Mouse (Mus musculus): Measurements from ENCODE around the gene Mup6. TPM values are rescaled to one million over a fixed set of nuclear protein-coding genes. Genes with fewer than 3 reads are reported as not detected.
"Not testable (repeated sequence)": the region's sequence is repeated elsewhere in the genome, so short reads cannot be mapped to it uniquely, and the experiment has no call there.

Gene Mup6
- polyA plus RNA-seq (2015; fragmentation: Nextera tagmentation; extraction: Ambion mirVana), result not detected in 2 replicates

DNA sequence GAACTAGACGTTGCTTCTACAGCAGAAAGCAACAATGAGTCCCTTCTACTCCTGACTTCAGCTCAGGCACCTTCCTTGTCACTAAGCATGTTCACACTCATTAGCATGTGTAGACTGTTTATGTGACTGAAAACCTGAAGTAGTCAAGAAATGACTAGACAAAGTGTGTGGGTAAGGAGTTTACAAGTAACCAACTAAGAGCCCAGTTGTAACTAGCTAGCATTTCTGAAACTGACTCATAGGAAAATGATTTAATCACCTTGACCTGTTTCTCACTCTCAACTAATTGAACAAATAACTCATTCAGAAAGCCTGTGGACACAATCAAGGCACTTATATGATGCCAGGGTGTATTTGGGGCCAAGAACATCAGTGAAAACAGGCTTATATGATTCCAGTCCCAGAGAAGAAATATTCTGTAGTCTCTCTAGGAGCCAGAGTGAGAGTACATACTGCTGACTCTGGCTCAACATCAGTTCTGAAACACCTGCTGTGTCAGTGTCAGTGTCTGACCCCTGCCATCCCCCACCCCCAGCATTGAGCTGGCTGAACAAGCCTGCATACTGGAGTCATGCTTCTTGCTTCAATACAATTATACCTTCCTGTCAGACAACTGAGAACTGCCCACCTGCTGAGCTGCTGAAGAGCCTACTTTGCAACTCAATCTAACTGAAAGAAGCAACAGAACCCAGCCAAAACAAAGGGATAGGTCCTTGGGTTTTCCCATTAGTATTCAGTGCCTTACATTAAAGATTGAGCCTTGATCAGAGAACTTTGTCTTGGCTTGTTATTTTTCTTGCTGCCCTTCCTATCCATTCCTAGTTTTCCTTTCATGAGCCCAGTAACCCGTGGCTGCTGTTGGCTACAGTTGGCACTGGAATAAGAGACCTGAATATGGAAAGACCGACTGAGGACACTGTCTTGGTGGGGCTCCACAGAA lies at the start of gene Mup6:
Mup6 (plus strand) TSS at position 890 of the 940 bp plus-strand sequence.
- H3K9ac ChIP-seq, result no peak within 1 kb of the TSS
- 43% methylated on average over 3 of the region's 3 CpGs for WGBS
- ATAC-seq (ENCODE audit: insufficient number of reproducible peaks, insufficient read depth, low FRiP score, low TSS enrichment, low read depth), result no peak
- H3K36me3 ChIP-seq, result no peaks in the 10 kb centered on the region
- H3K4me1 ChIP-seq, result no peaks in the 10 kb centered on the region
- no peak within 1 kb of the TSS for H3K4me2 ChIP-seq
- no peak within 1 kb of the TSS for H3K27ac ChIP-seq
- H3K9me3 ChIP-seq, result no peaks in the 10 kb centered on the region
- no peaks in the 10 kb centered on the region for H3K27me3 ChIP-seq
- H3K4me3 ChIP-seq, result no peak within 1 kb of the TSS

DNA sequence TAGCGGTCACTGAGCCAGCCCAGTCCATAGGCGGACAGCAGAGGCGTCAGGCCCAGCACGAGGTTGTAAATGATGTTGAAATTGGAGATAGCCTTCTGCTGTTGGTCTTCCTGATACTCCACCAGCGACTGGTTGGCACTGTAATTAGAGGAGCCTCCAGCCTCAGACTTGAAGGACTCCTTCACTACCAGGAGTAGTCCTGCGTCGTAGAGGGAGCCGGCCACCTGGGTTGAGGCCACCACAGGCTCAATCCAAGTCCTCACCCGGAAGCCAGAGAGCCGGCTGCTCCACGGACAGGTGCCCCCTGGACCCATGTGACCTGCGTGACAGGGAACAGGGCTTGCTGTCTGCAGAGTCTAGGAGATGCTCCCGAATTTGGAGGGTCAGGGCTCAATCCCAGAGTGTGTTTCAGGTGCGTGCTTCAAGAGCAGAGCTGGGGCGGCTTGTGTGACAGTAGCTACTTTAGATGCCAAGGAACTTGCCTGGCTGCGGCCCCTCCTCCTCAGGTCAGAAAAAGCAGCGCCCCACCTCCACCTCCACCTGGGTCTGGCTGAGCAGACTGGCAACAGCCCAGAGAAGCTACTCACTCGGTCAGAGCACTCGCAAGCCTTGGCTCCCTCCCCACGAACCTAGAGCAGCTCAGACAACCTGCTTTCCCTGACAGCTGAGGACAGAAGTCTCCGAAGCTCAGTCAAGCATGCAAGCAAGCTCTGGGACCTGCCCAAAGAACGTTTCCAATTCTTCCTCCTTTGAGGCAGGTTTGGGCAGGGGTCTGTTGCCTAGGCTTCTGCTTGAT lies 49.3 kb upstream of the Mup6 start, which contains the start of gene Slc46a2:
Slc46a2 (minus strand) TSS at position 449 of the 796 bp plus-strand sequence.
- peak; percentile 15; the same call in 1 of the 2 replicates for ATAC-seq (ENCODE audit: insufficient number of reproducible peaks, insufficient read depth, low FRiP score, low TSS enrichment, low read depth)
- Histone ChIP-seq H3K27me3 (peaks cover 30% of the 10 kb centered on the region), H3K27ac (no peak within 1 kb of the TSS), H3K4me1 (peaks cover 6% of the 10 kb centered on the region; the same call in 1 of the 2 replicates), H3K4me2 (no peak within 1 kb of the TSS), H3K4me3 (no peak within 1 kb of the TSS), H3K9ac (no peak within 1 kb of the TSS), H3K9me3 (no peaks in the 10 kb centered on the region), H3K36me3 (no peaks in the 10 kb centered on the region)
- 12% methylated on average over 22 of the region's 22 CpGs for WGBS

DNA sequence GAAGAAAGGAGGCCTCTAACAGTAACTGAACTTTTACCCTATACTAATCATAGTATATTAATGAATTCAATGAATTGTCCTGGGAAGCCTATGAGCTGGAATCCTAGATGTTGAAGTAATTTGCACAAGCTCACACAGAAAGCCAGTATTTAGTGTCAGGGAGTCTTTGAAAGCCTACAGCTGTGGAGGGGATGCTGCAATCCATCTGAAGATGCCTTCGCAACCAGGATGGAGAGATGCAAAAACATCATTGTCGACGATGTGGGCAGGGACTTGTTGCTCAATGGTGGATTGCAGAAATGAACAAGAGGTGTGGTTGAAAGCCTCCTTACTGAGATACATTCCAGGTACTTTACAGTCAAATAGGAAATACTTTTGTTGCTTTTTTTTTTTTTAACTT lies 46.1 kb upstream of the Mup6 start:
- Histone ChIP-seq H3K9ac (no peak overlapping the region), H3K36me3 (no peaks in the 10 kb centered on the region)
- 89% methylated on average over 3 of the region's 3 CpGs for WGBS

DNA sequence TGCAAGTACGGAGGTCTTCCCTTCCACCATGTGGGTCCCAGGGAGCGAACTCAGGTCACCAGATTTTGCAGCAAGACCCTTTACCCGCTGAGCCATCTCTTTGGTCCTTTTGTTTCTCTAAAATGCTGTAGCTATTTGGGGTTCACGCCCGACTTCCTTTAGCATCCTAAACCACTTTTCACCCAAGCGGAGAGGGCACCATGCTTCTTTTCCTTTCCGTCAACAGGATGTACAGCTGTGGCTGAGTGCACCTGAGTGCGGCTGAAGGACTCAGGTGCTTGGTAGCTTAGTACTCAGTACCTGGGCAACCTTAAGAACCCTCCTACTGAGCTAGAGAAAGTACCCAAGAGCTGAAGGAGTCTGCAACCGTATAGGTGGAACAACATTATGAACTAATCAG lies 39.0 kb upstream of the Mup6 start:
- Histone ChIP-seq H3K36me3 (no peaks in the 10 kb centered on the region), H3K9me3 (no peaks in the 10 kb centered on the region), H3K4me3 (no peak overlapping the region), H3K27me3 (no peaks in the 10 kb centered on the region), H3K4me2 (no peak overlapping the region), H3K27ac (no peak overlapping the region), H3K4me1 (no peaks in the 10 kb centered on the region), H3K9ac (no peak overlapping the region)
- ATAC-seq (ENCODE audit: insufficient number of reproducible peaks, insufficient read depth, low FRiP score, low TSS enrichment, low read depth), result no peak
- WGBS, result 83% methylated on average over 9 of the region's 9 CpGs

More for the DNA sequence above, 46.1 kb upstream of the Mup6 start:
- no peak overlapping the region for H3K27ac ChIP-seq
- peaks cover 30% of the 10 kb centered on the region for H3K27me3 ChIP-seq
- ATAC-seq (ENCODE audit: insufficient number of reproducible peaks, insufficient read depth, low FRiP score, low TSS enrichment, low read depth), result no peak
- no peaks in the 10 kb centered on the region for H3K9me3 ChIP-seq
- no peak overlapping the region for H3K4me3 ChIP-seq
- H3K4me2 ChIP-seq, result no peak overlapping the region
- peaks cover 6% of the 10 kb centered on the region; the same call in 1 of the 2 replicates for H3K4me1 ChIP-seq

DNA sequence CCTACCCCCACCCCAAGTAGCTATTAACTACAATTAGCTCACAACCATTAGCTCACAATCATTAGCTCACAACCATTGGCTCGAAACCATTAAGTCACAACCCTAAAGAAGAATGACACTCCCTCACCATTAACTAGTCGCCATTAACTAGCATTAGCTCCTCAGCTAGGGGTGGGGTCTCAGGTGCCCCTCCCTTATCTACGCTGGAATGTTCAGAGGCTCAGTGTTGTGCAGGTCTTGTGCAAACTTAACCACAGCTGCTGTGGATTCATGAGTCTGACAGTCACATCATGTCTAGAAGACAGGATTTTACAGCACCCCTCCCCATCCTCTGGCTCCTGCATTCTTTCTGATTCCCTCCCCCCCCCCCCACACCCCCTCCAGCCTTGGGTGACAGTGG lies 36.4 kb upstream of the Mup6 start:
- no peak overlapping the region for H3K4me3 ChIP-seq
- H3K9ac ChIP-seq, result no peak overlapping the region
- H3K9me3 ChIP-seq, result no peaks in the 10 kb centered on the region
- H3K4me1 ChIP-seq, result no peaks in the 10 kb centered on the region
- no peaks in the 10 kb centered on the region for H3K36me3 ChIP-seq
- no peaks in the 10 kb centered on the region for H3K27me3 ChIP-seq
- H3K27ac ChIP-seq, result no peak overlapping the region
- no peak overlapping the region for H3K4me2 ChIP-seq
- no peak for ATAC-seq (ENCODE audit: insufficient number of reproducible peaks, insufficient read depth, low FRiP score, low TSS enrichment, low read depth)
- WGBS, result 77% methylated on average over 3 of the region's 3 CpGs

DNA sequence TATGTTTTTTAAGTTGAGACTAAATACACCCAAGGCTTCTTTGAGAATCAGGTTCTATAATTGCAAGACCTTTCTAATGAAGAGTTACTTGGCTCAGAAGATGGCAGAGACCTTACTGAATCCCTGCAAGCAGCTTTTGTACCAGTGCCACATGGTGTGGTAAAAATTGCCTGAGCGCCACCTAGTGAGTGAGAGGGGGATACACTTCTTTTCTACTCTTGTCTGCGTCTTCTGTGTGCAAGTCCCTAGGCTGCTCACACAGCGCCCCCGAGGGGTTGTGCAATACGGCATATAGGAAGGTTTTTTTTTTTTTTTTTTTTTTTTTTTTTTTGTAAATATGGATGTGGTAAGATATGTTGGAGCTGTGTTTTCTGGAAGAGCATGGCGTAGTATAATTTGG lies 35.7 kb upstream of the Mup6 start:
- Histone ChIP-seq H3K36me3 (no peaks in the 10 kb centered on the region), H3K27me3 (no peaks in the 10 kb centered on the region), H3K9ac (no peak overlapping the region), H3K9me3 (no peaks in the 10 kb centered on the region), H3K4me3 (no peak overlapping the region), H3K27ac (no peak overlapping the region), H3K4me1 (no peaks in the 10 kb centered on the region), H3K4me2 (no peak overlapping the region)
- WGBS, result 15% methylated on average over 6 of the region's 6 CpGs
- ATAC-seq (ENCODE audit: insufficient number of reproducible peaks, insufficient read depth, low FRiP score, low TSS enrichment, low read depth), result no peak

DNA sequence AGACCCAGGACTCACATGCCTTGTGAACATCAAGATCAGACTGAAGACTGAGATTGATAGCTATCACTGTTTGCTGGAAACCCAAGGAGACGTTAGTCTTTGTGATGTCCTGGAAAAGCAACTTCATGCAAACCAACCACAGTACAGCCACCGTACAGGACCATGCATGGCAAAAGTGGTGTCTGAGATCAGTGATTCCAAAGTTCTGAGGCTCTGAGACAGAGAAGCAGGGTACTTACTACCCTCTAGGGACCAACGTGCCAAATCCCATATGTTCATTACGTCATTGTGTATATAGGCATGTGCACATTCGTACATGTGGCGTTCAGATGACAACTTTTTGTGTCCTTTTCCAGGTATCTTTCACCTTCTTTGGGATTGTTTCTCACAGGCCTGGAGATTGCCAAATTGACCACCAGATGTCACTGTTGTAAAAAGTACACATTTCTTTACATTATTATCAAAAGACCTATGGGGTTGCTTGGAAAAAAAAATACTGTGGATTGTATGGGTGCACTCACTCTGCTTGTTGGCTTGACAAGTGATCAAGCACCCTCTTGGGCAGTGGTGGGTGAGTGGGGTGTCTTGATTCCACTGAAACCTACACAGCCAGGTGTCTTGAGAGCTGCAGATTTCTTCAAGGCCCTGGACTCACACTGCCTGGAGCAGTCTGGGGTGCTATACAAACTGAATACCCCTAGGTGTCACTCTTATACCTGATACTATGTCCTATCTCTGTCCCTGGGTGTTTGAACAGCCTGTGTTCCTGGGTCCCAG lies 31.4 kb upstream of the Mup6 start:
- Histone ChIP-seq H3K27ac (no peak overlapping the region), H3K4me3 (no peak overlapping the region), H3K4me2 (no peak overlapping the region), H3K27me3 (no peaks in the 10 kb centered on the region), H3K9ac (no peak overlapping the region), H3K4me1 (no peaks in the 10 kb centered on the region), H3K9me3 (no peaks in the 10 kb centered on the region), H3K36me3 (no peaks in the 10 kb centered on the region)
- 53% methylated on average over 6 of the region's 6 CpGs for WGBS
- peak; percentile 56; the same call in 1 of the 2 replicates for ATAC-seq (ENCODE audit: insufficient number of reproducible peaks, insufficient read depth, low FRiP score, low TSS enrichment, low read depth)

DNA sequence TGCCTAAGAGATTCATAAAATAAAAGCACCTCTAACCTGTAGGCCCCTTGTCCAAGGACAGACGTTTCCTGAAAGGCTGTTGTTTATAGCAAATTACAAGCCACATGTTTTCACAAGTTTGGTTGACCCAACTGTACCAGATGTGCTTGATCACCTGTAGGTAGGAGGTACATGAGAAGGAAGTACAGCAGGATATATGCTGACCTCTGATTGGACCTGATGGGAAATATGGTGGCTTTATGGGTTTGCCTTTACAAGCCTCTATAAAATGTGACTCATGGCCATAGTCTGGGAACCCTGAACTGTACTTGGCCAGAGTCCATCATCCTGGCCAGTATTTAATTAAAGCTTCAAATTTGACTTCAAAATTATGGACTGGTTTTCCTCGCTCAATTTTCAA lies 26.6 kb upstream of the Mup6 start:
- no peaks in the 10 kb centered on the region for H3K36me3 ChIP-seq
- no peak overlapping the region for H3K27ac ChIP-seq
- no peak overlapping the region for H3K4me2 ChIP-seq
- WGBS, result 75% methylated on average over 2 of the region's 2 CpGs
- no peaks in the 10 kb centered on the region for H3K4me1 ChIP-seq
- no peak overlapping the region for H3K4me3 ChIP-seq
- H3K9me3 ChIP-seq, result no peaks in the 10 kb centered on the region
- no peak overlapping the region for H3K9ac ChIP-seq
- no peak for ATAC-seq (ENCODE audit: insufficient number of reproducible peaks, insufficient read depth, low FRiP score, low TSS enrichment, low read depth)
- H3K27me3 ChIP-seq, result no peaks in the 10 kb centered on the region

DNA sequence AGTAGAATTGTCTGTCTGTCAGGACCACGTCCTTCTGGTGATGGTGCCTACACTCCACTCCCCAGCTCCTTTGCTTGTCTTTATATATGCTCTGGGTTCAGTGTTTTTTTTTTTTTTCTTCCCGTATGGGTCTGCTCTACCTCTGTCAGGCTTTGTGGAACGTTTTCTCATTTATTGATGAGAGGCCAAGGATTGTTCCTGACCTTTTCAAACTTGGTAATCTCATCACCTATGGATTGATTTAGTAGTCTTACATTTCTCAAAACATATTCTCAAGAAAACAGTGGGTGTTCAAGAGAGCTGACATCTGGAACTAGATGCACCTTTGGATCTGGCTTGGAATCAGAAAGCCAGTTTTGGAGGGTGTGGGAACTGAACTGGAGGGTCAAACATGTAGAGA lies 3.5 kb upstream of the Mup6 start, which contains the start of gene Mup4:
Mup4 (minus strand) TSS at position 101 of the 400 bp plus-strand sequence.
- WGBS, result 77% methylated on average over 3 of the region's 3 CpGs
- Histone ChIP-seq H3K4me2 (no peak within 1 kb of the TSS), H3K4me1 (no peaks in the 10 kb centered on the region), H3K4me3 (no peak within 1 kb of the TSS), H3K27ac (no peak within 1 kb of the TSS), H3K36me3 (no peaks in the 10 kb centered on the region), H3K9me3 (no peaks in the 10 kb centered on the region), H3K9ac (no peak within 1 kb of the TSS), H3K27me3 (no peaks in the 10 kb centered on the region)
- ATAC-seq (ENCODE audit: insufficient number of reproducible peaks, insufficient read depth, low FRiP score, low TSS enrichment, low read depth), result no peak

DNA sequence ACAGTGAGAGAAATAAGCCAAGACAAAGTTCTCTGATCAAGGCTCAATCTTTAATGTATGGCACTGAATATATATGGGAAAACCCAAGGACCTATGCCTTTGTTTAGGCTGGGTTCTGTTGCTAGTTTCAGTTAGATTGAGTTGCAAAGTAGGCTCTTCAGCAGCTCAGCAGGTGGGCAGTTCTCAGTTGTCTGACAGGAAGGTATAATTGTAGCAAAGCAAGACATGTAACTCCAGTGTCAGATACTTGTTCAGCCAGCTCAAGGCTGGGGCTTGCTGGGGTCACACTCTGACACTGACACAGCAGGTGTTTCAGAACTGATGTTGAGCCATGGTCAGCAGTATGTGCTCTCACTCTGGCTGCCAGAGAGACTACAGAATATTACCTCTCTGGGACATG lies 33.8 kb downstream of the Mup6 start:
- H3K4me3 ChIP-seq; ATAC-seq (ENCODE audit: insufficient number of reproducible peaks, insufficient read depth, low FRiP score, low TSS enrichment, low read depth); H3K9me3 ChIP-seq: not testable (repeated sequence)

DNA sequence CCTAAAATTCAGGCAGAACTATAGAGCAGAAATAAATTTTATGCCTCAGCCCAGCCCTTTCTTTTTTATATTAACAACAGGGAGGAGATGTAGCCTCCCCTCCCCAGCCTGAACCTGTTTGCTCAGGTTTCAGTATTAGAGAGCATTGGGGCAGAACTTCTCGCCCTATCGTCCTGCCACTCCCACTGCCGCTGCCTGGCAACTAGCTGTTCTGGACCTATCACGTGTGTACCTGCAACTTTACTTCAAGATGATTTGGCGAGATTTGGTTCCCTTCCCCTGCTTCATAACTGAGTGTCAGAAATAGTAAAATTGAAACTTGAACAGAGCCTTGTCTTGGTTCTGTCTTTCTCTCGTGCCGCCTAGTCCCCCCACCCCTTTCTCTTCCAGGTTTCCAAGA lies 56.0 kb downstream of the Mup6 start:
- WGBS, result 83% methylated on average over 7 of the region's 7 CpGs
- H3K27me3 ChIP-seq; ATAC-seq (ENCODE audit: insufficient number of reproducible peaks, insufficient read depth, low FRiP score, low TSS enrichment, low read depth); H3K36me3 ChIP-seq; H3K4me3 ChIP-seq; H3K9ac ChIP-seq; H3K4me1 ChIP-seq; H3K27ac ChIP-seq; H3K9me3 ChIP-seq; H3K4me2 ChIP-seq: not testable (repeated sequence)

More for the DNA sequence above, 33.8 kb downstream of the Mup6 start:
- not testable (repeated sequence) for H3K4me2 ChIP-seq, H3K27me3 ChIP-seq, H3K9ac ChIP-seq, H3K27ac ChIP-seq, H3K4me1 ChIP-seq, H3K36me3 ChIP-seq

Data from embryonic facial prominence, embryonic 13.5 days (tissue).